Mouse (Mus musculus): ENCODE results near the gene P3h1.

P3h1 gene

DNA sequence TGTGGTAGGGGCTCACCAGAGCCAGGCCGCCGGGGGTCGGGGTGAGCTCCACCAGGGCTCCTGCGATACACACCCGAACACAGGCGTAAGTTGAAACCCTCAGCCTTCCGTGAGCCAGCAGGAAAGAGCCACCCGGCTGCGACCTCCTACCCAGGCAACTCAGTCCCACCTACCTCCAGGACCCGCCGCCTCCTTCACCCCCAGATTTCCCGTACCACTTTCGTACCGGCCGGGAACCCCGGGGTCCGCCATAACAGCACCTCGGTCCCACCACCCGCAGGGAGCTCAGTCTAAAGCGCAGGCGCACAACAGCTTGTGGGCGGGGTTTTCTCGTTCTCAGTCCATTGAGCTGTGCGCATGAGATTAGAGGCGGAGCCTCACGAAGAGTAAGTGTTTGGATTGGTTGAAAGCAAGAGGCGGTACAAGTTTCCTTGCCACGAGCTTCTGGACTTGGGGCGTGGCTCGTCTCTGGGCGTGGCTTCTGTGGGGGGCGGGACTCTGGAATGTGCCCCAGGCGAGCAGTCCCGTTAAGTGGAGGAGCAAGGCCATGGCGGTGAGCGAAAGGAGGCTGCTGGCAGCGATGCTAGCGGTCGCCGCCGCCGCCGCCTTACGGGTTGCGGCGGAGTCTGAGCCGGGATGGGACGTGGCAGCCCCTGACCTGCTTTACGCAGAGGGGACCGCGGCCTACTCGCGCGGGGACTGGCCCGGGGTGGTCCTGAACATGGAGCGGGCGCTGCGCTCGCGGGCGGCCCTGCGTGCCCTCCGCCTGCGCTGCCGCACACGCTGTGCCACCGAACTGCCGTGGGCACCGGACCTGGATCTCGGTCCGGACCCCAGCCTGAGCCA is at the start of gene P3h1, which contains the start of gene AU022252:
TSS of gene P3h1 (plus strand) at position 506 of the 846 bp plus-strand sequence.
TSS of gene AU022252 (minus strand) at position 303 of the 846 bp plus-strand sequence.
- DNase-seq (ENCODE audit: low read depth, low spot score): peak; percentile 99

DNA sequence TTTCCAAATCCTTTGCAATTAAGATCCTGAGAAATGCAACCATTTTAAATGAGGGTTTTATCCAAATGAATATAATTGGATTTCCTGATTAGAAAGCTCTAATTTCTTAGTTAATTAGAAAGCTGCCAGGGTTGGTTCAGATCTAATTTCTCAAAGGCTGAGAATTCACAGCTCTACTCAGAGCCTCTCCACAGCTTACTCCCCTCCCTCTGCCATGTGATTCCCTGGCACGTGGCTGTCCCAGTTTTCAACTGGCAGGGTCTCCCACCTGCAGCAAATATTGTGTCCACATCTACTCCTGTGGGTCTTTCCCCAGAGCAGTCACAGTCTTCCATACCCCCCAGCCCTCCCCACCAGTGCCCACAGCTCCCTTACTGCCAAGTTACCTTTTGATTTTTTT is 49.2 kb upstream of the P3h1 start:
- no peak for DNase-seq (ENCODE audit: low read depth, low spot score)

GRCm38 (mm10) chr4:119185771-119186170 is 46.9 kb upstream of the P3h1 start:
- DNase-seq (ENCODE audit: low read depth, low spot score): no peak

- DNase-seq (ENCODE audit: low read depth, low spot score): no peak
Measured at GRCm38 (mm10) chr4:119188060-119188785, 44.5 kb upstream of the P3h1 start.

- DNase-seq (ENCODE audit: low read depth, low spot score): no peak
Measured at GRCm38 (mm10) chr4:119189392-119189791, 43.3 kb upstream of the P3h1 start.

- peak; percentile 83 for DNase-seq (ENCODE audit: low read depth, low spot score)
Measured at GRCm38 (mm10) chr4:119189864-119190263, 42.9 kb upstream of the P3h1 start, which contains the start of gene Ermap. Gene Ermap (minus strand): TSS chr4:119190011.

DNA sequence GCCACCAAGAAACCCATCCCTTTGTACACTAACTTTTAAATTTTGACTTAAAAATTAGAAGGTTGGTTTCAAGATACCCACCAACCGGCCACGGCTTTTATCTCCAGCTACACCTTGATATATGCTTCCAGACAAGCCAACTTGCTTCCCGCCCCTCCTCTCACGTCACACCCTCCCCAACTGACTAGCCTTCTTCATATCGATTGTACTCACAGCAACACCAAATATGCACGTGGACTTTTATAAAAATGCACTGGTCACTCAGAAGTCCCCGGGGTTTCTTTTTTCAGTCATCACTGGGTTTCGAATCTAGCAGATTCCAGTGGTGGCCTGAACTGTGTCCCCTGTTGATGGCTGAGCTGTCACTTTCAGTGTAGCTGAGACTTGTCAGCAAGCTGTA is 42.1 kb upstream of the P3h1 start:
- DNase-seq (ENCODE audit: low read depth, low spot score): peak; percentile 82

DNA sequence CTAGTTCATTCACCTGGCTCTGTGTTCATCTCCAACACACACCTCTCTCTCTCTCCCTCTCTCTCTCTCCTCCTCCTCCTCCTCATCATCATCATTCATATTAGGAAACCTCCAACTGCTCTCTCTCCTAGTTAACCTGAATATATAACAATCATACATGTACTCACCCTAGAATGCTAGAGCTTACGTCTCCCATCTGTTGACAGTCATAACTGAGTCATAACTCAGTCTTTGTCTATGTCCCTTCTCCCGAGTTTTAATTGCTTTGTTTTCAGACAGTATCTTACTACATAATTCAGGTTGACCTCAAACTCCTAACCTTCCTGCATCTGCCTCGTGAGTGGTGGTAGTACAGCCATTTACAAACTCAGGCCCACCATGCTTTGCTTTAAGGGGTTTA is 41.4 kb upstream of the P3h1 start:
- DNase-seq (ENCODE audit: low read depth, low spot score): no peak

DNA sequence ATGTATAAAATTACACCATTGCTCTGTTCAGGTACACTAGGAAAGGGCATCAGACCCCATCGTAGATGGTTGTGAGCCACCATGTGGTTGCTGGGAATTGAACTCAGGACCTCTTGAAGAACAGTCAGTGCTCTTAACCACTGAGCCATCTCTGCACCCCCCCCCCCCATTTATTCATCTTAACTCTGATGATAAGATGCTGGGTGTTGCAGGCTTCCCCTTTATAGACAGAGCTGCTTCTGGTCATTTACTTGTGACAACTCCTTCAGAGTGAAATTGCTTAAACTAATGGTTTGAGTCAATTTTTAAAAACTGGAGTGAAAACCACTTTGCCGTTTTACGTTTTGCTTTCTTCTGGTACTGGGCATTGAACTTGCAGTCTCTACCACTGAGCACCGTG is 40.0 kb upstream of the P3h1 start:
- no peak for DNase-seq (ENCODE audit: low read depth, low spot score)

DNA sequence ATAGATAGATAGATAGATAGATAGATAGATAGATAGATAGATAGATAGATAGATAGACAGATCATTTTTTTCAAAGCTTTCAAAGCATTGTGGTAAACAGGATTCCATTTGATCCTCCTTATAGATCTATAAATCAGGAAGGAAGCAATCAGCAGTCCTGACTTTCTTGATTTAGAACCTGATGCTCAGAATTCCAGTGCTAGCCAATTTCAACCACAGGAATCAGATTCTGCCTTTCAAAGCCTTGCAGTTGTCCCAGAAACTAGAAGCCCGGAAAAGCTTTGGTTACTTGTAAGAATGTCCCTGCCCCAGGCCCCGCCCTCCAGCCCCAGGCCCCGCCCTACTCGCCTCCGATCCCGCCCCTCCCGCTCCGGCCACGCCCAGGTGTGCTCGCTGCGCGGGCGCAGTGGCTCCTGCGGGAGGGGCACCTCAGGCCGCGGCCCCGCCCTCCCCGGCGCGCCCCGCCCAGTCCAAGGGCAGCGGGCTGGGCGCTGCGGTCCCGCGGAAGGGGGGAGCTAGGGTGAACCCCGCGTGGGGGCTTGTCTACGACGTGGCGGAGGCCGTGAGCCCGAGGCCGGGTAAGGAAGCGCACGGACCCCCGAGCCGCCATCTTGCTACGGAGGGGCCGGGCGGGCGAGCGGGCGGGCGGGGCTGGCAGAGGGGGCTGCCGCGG is 37.7 kb upstream of the P3h1 start, which contains the start of gene Svbp:
TSS of gene Svbp (plus strand) at position 398 of the 673 bp plus-strand sequence.
- peak; percentile 85 for DNase-seq (ENCODE audit: low read depth, low spot score)

DNA sequence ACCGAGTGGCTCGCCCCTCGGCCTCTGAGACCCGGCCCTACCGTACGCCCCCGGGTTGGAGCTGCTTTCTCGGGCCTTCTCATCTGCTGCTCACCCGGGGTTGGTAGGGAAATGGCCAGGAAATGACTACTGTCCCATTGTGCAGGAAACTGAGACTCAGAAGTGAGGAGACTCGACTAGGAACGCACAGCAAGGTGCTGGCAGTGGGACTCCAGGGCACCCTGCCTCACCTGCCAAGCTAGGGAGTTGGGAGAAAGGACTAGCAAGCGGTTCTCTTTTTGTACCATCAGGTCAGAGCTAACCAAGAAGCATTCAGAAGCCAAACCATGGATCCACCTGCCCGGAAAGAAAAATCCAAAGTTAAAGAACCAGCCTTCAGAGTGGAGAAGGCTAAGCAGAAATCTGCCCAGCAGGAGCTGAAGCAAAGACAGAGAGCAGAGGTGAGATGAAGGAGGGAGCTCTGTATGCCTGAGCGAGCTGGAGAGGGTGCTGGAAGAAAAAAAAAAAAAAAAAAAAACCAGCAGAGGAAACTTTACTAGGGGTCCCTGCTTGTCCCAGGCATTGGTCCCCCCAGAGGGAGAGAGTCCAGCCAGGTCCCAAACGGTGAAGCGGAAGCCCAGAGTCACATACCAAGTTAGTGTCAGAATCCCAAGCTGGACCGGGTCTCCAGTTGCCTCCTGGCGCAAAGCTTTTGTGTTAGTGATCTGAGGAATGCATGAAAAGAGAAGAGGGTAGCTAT is 37.0 kb upstream of the P3h1 start:
- no peak for DNase-seq (ENCODE audit: low read depth, low spot score)

- no peak for DNase-seq (ENCODE audit: low read depth, low spot score)
Measured at GRCm38 (mm10) chr4:119198105-119198504, 34.6 kb upstream of the P3h1 start.

GRCm38 (mm10) chr4:119204672-119205071 is 28.0 kb upstream of the P3h1 start:
- DNase-seq (ENCODE audit: low read depth, low spot score): no peak

- DNase-seq (ENCODE audit: low read depth, low spot score): no peak
Measured at GRCm38 (mm10) chr4:119216667-119217066, 16.0 kb upstream of the P3h1 start.

- no peak for DNase-seq (ENCODE audit: low read depth, low spot score)
Measured at GRCm38 (mm10) chr4:119218169-119218568, 14.5 kb upstream of the P3h1 start, which contains the start of gene Tmem269. Gene Tmem269 (minus strand): TSS chr4:119218217.

DNA sequence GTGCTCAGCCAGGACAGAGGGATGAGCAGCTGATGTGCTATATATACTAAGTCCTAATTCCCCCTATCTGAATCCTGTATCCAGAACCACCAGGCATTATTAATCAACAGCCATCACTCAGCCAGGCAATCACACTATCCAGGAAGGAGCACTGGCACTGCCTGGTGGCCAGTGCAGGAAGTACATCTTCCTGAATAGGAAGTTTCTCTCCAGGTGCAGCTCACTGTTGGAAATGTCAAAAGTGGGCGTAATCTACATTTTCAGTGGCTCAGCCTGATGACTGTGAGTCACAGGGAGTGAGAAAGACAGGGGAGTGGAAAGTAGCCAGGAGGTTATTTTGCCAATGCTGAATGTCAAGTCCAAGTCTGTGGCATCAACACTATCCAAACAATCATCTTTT is 9.0 kb upstream of the P3h1 start:
- peak; percentile 64 for DNase-seq (ENCODE audit: low read depth, low spot score)

- DNase-seq (ENCODE audit: low read depth, low spot score): no peak
Measured at GRCm38 (mm10) chr4:119224534-119224933, 8.2 kb upstream of the P3h1 start.

DNA sequence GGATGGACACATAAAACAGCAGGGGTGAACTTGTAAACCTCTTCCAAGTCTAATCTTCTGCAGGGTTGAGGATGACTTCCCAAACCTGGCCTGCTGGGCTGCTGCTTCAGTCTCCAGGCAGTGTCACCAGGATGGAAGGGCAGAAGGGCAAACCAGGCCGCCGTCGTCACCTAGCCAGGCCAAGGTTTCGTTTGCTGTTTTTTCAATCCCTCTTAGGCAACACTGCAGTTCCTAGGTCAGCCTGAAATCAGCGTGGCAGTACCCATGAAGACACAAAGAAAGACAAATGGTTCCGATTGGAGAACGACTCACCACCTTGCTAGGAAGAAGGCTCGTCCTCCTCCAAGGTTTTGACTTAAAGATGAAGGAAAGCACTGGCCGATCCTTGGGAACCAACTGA is 7.0 kb upstream of the P3h1 start:
- DNase-seq (ENCODE audit: low read depth, low spot score): no peak

- DNase-seq (ENCODE audit: low read depth, low spot score): peak; percentile 56
Measured at GRCm38 (mm10) chr4:119226751-119227150, 6.0 kb upstream of the P3h1 start.

DNA sequence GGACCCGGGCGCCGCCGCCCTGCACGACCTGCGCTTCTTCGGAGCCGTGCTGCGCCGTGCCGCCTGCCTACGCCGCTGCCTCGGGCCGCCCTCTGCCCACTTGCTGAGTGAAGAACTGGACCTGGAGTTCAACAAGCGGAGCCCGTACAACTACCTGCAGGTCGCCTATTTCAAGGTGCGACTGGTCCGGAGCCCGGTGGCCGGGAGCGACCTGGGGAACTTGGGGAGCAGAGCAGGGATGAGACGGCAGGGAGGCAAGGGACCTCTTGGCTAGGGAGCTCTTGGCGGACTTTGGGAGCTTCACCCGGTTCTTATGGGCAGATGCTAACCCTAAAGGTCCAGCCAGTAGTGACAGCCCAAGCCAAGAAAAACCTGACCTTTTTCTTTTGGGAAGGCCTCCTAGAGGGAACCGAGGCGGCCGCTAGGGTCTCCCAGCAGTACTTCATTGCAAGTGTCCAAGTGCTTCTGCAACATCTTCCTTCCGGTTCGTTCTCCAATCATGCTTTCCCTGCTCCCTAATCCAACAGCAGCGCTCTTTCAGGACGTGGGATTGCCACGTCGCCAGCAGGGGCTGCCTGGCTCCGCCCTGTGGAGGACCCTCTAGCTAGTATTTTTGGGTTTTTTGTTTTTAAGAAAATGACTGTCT is 664 bp downstream of the P3h1 start:
- no peak for DNase-seq (ENCODE audit: low read depth, low spot score)

DNA sequence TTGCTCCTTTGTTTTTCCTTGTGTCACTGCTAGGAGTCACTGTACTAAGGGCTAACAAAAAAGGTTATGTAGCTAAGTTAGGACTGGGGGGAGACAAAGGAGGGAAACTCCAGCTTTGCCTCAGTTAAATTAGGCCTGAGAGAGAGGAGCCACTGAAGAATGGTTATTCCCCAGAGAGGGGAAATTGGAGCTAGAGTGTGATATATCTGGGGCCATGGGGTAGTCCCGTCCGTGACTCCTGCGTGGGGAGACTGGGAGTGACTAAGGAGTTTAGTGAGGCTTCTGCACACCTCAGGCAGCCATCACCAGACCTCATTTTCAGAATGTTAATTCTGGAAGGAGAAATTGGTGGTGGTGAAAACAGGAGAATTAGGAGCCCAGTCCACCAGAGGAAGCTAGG is 1.6 kb downstream of the P3h1 start:
- DNase-seq (ENCODE audit: low read depth, low spot score): no peak

All from c-Kit-negative CD71-positive TER-119-positive erythroid progenitor cells, embryonic 14.5 days (primary cell).